Mouse (Mus musculus) heart, postnatal 36 days (tissue): ENCODE data around the gene Rasd2. TPM values are rescaled to one million over a fixed set of nuclear protein-coding genes. Genes with fewer than 3 reads are reported as not detected.

Experiments
- DNase-seq, 2 experiments: peaks; one replicate each; pipeline ENCODE4 v3.0.0; 2021 to 2022
- intact Hi-C: fragments of 180-260 bp; cut with DNase I; formaldehyde crosslinking; loops from one replicate; pipeline ENCODE4 v1.15.1; 2025
- total RNA-seq, 2 experiments: library from RNA; stranded (reverse); gene quantifications; 2 replicates each; pipeline ENCODE4 v1.2.3; 2021

The Rasd2 gene
- total RNA-seq, 2 experiments from 2014 or later = 3.1 to 4.7 TPM

GRCm38 (mm10) chr8:75216886-75217285 is 3.1 kb downstream of the Rasd2 start:
- intact Hi-C loops = loop anchor here (10.0 kb wide), 1 partner anchor 222 kb away; the partner anchor contains the start of gene Hmgxb4
- no peak for DNase-seq

- DNase-seq = peak; percentile 69 to 71
- intact Hi-C loops = loop anchor here (1.0 to 10.0 kb wide), 4 partner anchors 54 to 223 kb away; partner anchors contain the start of gene Hmgxb4
Observed at GRCm38 (mm10) chr8:75217969-75218368, 4.2 kb downstream of the Rasd2 start.

DNA sequence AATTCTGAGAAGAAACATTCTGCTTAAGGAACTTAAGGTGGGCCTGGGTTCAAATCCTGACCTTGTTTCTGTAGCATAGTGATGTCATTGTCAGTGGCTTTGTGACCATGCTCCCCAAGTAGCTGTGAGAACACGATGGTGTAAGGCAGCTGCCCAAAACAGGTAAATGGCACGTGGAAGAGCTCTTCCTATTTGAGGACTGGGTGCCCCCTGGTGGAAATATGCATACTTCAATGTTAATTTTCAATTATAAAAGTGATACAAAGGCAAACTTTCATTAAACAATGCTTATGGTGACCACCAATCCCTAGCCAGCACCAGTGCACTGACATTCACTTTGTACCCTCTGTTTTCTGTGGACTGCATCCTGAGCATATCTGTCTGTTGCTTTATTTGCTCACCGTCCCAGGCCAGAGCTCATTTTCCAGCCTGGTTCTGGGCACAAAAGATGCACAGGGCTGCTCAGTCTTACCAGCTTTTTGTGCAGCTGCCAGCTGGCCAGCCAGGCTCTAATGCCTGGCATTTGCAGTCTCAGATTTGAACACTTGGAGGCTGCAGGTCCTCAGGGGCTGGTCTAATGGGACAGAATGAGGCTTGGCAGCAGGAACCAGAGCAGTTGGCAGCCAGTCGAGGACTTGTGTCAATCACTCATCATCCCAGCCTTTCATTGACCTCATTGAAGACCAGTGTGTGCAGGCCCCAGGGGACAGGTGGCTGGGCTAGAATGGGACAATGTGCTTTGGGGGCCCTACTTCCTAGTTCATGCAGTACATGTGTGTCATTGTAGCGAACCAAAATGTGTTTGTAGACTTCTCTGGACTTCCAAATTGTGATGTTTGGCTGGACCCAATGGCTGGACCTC is 6.4 kb downstream of the Rasd2 start:
- DNase-seq = no peak
- intact Hi-C loops = loop anchor here (2.0 to 10.0 kb wide), 2 partner anchors 149 to 225 kb away; partner anchors contain the start of gene Hmgxb4

DNA sequence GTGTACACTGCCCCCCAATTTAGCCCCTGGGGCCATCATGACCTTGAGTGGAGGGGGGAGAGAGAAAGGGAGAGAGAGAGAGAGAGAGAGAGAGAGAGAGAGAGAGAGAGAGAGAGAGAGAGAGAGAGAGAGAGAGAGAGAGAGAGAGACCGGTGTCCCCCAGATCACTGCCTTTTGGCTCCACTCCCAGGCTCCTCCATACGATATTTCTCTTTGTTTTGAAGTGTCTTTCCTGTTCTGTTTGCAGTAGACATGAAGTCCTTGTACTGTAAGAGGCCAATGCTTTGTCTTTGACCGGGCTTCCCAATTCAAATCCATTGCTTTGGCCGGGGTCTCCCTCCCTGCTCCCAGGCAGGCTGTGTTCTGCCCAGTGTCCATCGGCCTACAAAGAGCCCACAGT is 8.9 kb downstream of the Rasd2 start:
- no peak for DNase-seq
- intact Hi-C loops = no loop called here

- intact Hi-C loops = no loop called here
- no peak for DNase-seq
Observed at GRCm38 (mm10) chr8:75226773-75227172, 13.0 kb downstream of the Rasd2 start.

- intact Hi-C loops = loop anchor here (1.0 kb wide), 1 partner anchor 38 kb away; no protein-coding TSS in a partner anchor
- no peak for DNase-seq
Observed at GRCm38 (mm10) chr8:75233915-75234554, 20.3 kb downstream of the Rasd2 start.

DNA sequence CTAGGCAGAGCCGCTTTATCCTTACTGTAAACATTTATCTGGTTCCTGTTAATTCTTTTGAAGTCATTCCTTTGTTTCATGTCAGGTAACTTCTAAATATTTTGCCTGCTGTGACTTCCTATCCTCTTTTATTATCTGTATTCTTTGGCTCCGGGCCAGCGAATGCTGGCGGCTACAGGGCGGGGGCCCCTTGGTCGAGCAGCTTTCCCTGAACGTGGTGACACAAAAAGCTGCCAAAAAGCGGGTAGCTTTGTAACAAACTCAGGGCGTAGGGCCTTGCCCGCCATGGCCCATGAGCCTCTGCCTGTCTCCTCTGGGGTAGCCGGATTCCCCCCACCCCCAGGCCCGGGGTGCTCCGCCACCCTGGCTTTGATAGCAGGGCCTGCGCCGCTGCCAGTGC is 33.6 kb downstream of the Rasd2 start:
- no peak for DNase-seq
- intact Hi-C loops = no loop called here

DNA sequence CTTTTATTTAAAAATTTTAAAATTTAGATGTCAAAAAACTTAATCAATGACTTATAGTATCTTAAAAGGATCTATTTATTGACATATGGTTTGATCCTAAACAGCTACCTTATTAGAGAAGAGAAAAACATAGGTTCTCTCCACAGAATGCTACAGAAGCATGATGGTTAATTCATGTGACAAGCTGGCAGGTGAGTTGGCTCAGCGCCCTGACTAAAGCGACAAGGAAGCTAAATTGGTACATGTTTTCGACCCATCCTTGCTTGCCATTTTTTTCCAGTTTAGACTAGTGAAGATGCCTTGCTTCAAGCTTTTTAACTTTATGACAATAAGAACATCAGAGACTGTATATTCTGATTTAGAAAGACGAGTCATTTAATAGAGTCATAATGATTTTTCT is 35.4 kb downstream of the Rasd2 start:
- DNase-seq = no peak
- intact Hi-C loops = no loop called here

- intact Hi-C loops = no loop called here
Observed at GRCm38 (mm10) chr8:75254027-75254426, 40.3 kb downstream of the Rasd2 start.

GRCm38 (mm10) chr8:75255635-75256034 is 41.9 kb downstream of the Rasd2 start:
- intact Hi-C loops = no loop called here
- DNase-seq = no peak

More at GRCm38 (mm10) chr8:75254027-75254426, 40.3 kb downstream of the Rasd2 start:
- peak; percentile 22 to 27 for DNase-seq

- intact Hi-C loops = loop anchor here (1.0 to 2.0 kb wide), 4 partner anchors 38 to 201 kb away; no protein-coding TSS in a partner anchor
- DNase-seq = peak; percentile 29 to 30
Observed at GRCm38 (mm10) chr8:75272166-75272565, 58.4 kb downstream of the Rasd2 start.

Other genes with a start within 250 kb of the Rasd2 start
- gene Hmgxb4, start 220.6 kb upstream of the Rasd2 start, total RNA-seq = 10 to 100 TPM; 12.7 to 16.3 TPM
- gene Tom1, start 180.2 kb upstream of the Rasd2 start, total RNA-seq = 10 to 100 TPM; 60.7 to 71.3 TPM
- gene Hmox1, start 120.3 kb upstream of the Rasd2 start, total RNA-seq = 10 to 100 TPM; 12.1 to 21.6 TPM
- 1 to 10 TPM; 3.1 to 4.0 TPM for gene Mcm5, start 104.4 kb upstream of the Rasd2 start, total RNA-seq
- under 1 TPM in 1 of 2 experiments, not detected in 1; 0.43 TPM for gene Gm10358, start 192.6 kb downstream of the Rasd2 start, total RNA-seq
- gene Iqcm, start 234.8 kb downstream of the Rasd2 start, total RNA-seq = not detected